Mouse (Mus musculus): ENCODE results near the gene Fyn.

DNA sequence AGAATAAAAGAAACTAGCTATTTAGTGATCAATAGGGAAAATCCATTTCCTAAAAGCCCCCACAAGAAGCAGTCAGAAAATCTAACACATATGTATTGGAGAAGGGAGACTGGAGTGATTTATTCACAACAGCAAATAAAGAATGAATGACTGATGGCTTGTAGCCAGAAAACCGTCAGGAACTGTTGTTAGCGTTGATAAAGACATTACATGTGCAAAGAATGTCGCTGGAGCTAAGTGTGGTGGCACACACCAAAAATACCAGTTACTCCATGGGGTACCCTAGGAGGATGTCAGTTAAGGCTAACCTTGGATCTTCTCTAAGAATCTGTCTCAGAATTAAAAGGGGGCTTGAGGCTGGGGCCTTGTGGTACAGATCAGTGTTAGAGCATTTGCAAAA is 34.3 kb upstream of the Fyn start:
- TF ChIP-seq CTCF (IDR thresholded peaks at IDR 0.05; ENCODE audit: borderline replicate concordance, extremely low read depth, insufficient read depth, insufficient read length) (no peak), POLR2A (IDR thresholded peaks at IDR 0.05; ENCODE audit: borderline replicate concordance, extremely low read depth, insufficient read depth, insufficient read length, poor library complexity, severe bottlenecking) (no peak)

All from brain, embryonic 14.5 days (tissue).